In genomic region chr15:85298167-85298781, GRCm38 (mm10) we compare ENCODE assay signal across 9 mouse cellular contexts. TPM values are rescaled to one million over a fixed set of nuclear protein-coding genes. Genes with fewer than 3 reads are reported as not detected.
DNase-seq lines count a peak whose midpoint lies in the region; ATAC-seq and TF ChIP-seq lines count a peak whose summit lies in the region.
"Had no signal": no experiment of that assay in that cellular context is flagged by ENCODE, and none has a peak within 500 bp of the region (broad histone marks: within the 10 kb centered on the region; RNA-seq: fewer than 3 reads in every experiment).

No protein-coding gene starts in this region.

- no peak overlapping the region; the same call in 1 of the 2 replicates for H3K9ac ChIP-seq in hindbrain, embryonic 16.5 days (ENCODE audit: low read depth, low read length)
- no peak overlapping the region for H3K9ac ChIP-seq in CH12.LX (ENCODE audit: insufficient read depth, low read depth)
- H3K9ac ChIP-seq in limb, embryonic 11.5 days (ENCODE audit: low read length): no peak overlapping the region

- peak; percentile 22 for DNase-seq in hindbrain, embryonic 10.5 days (ENCODE audit: low spot score)
- DNase-seq in CH12.LX (ENCODE audit: extremely low read depth) (no peak), ZHBTc4 (ENCODE audit: low read depth, low spot score) (peak; percentile 32)
- DNase-seq in limb, embryonic 11.5 days (ENCODE audit: low spot score): peak; percentile 29
- no peak for DNase-seq in urinary bladder, postnatal 14 days (ENCODE audit: low spot score)
- no peak for DNase-seq in left cerebral cortex, postnatal 14 days (ENCODE audit: low spot score in 2 of 2)
- no peak for DNase-seq in thymus, postnatal 4 days
- DNase-seq: thymus, postnatal 25 days had no signal

- H3K4me2 ChIP-seq in hindbrain, embryonic 16.5 days (ENCODE audit: low read length): no peak overlapping the region; the same call in 1 of the 2 replicates
- peak overlapping the region; percentile 82 for H3K4me2 ChIP-seq in CH12.LX (ENCODE audit: insufficient read depth, low read depth, poor library complexity, severe bottlenecking)
- H3K4me2 ChIP-seq in limb, embryonic 11.5 days (ENCODE audit: low read depth, severe bottlenecking): no peak overlapping the region

- H3K79me2 ChIP-seq in CH12.LX (replicated peaks; ENCODE audit: control insufficient read depth, extremely low read depth, insufficient read depth, poor library complexity, severe bottlenecking): no peaks in the 10 kb centered on the region

- in situ Hi-C loops in CH12.LX (cut with MboI; ENCODE audit: low pct_ligation_motif_present, low pct_unique_long_range_greater_than_20kb, low sequenced_read_pairs): no loop called here

- H3K9me3 ChIP-seq in hindbrain, embryonic 10.5 days: no peaks in the 10 kb centered on the region
- H3K9me3 ChIP-seq in hindbrain, embryonic 16.5 days (ENCODE audit: control insufficient read depth, low read length): no peaks in the 10 kb centered on the region
- H3K9me3 ChIP-seq in CH12.LX (replicated peaks; ENCODE audit: low read length): no peaks in the 10 kb centered on the region
- H3K9me3 ChIP-seq in limb, embryonic 11.5 days (ENCODE audit: control insufficient read depth, low read length): no peaks in the 10 kb centered on the region

- H3K27me3 ChIP-seq in hindbrain, embryonic 10.5 days (ENCODE audit: insufficient read depth, poor library complexity, severe bottlenecking): no peaks in the 10 kb centered on the region; the same call in 1 of the 2 replicates
- no peaks in the 10 kb centered on the region for H3K27me3 ChIP-seq in hindbrain, embryonic 16.5 days (replicated peaks; ENCODE audit: control insufficient read depth, insufficient read depth, low read length)
- peaks cover 15% of the 10 kb centered on the region for H3K27me3 ChIP-seq in CH12.LX (replicated peaks)
- no peaks in the 10 kb centered on the region for H3K27me3 ChIP-seq in limb, embryonic 11.5 days (ENCODE audit: control insufficient read depth, insufficient read depth, low read length)

- intact Hi-C loops in left cerebral cortex, postnatal 14 days (cut with DNase I): no loop called here

- H3K27ac ChIP-seq in hindbrain, embryonic 10.5 days: peak overlapping the region; percentile 43
- H3K27ac ChIP-seq in hindbrain, embryonic 16.5 days (ENCODE audit: low read depth, low read length): no peak overlapping the region
- no peak overlapping the region for H3K27ac ChIP-seq in CH12.LX (ENCODE audit: insufficient read depth, low read depth)
- no peak overlapping the region for H3K27ac ChIP-seq in limb, embryonic 11.5 days (replicated peaks; ENCODE audit: low read depth, low read length)

- TF ChIP-seq RAD21 in CH12.LX (IDR thresholded peaks at IDR 0.05; ENCODE audit: low read depth, low read length): no peak

- no peaks in the 10 kb centered on the region for H3K36me3 ChIP-seq in hindbrain, embryonic 10.5 days
- no peaks in the 10 kb centered on the region for H3K36me3 ChIP-seq in hindbrain, embryonic 16.5 days (ENCODE audit: control insufficient read depth, insufficient read depth, low read length)
- H3K36me3 ChIP-seq in CH12.LX (replicated peaks in 1 of 2; ENCODE audit: control insufficient read depth in 1 of 2, insufficient read depth in 1 of 2, low read length in 1 of 2): no peaks in the 10 kb centered on the region
- no peaks in the 10 kb centered on the region for H3K36me3 ChIP-seq in limb, embryonic 11.5 days (ENCODE audit: control insufficient read depth, insufficient read depth, low read length)

- H3K4me3 ChIP-seq in hindbrain, embryonic 10.5 days: no peak overlapping the region
- no peak overlapping the region for H3K4me3 ChIP-seq in hindbrain, embryonic 16.5 days (ENCODE audit: low read length)
- H3K4me3 ChIP-seq in CH12.LX (replicated peaks in 1 of 3; ENCODE audit: low read depth in 2 of 3, low read length in 2 of 3, poor library complexity in 1 of 3): no peak overlapping the region
- H3K4me3 ChIP-seq in limb, embryonic 11.5 days (ENCODE audit: low read depth, low read length): no peak overlapping the region

- WGBS in hindbrain, embryonic 10.5 days: 63% methylated on average over 17 of the region's 17 CpGs
- WGBS in hindbrain, embryonic 16.5 days: 47% methylated on average over 17 of the region's 17 CpGs
- 49% methylated on average over 17 of the region's 17 CpGs for WGBS in limb, embryonic 11.5 days

- no peak for ATAC-seq in hindbrain, embryonic 16.5 days
- ATAC-seq in limb, embryonic 11.5 days (ENCODE audit: insufficient number of reproducible peaks, low FRiP score, low TSS enrichment, low read depth): no peak

- no peak for TF ChIP-seq POLR2A in CH12.LX (IDR thresholded peaks at IDR 0.05; ENCODE audit: low read depth, low read length)

- dilution Hi-C loops in CH12.LX (cut with MboI; ENCODE audit: extremely low pct_ligation_motif_present, extremely low pct_unique_long_range_greater_than_20kb, low sequenced_read_pairs): no loop called here

- no peak for TF ChIP-seq EP300 in CH12.LX (IDR thresholded peaks at IDR 0.05; ENCODE audit: low read length)

- TF ChIP-seq CTCF in CH12.LX (conservative IDR thresholded peaks at IDR 0.05 in 1 of 2, IDR thresholded peaks at IDR 0.05 in 1 of 2; ENCODE audit: low read depth in 2 of 2, low read length in 2 of 2): no peak

- peaks cover 36% of the 10 kb centered on the region for H3K4me1 ChIP-seq in hindbrain, embryonic 10.5 days (replicated peaks)
- peaks cover 19% of the 10 kb centered on the region for H3K4me1 ChIP-seq in hindbrain, embryonic 16.5 days (ENCODE audit: control insufficient read depth, insufficient read depth, low read depth, low read length)
- H3K4me1 ChIP-seq in CH12.LX (ENCODE audit: control insufficient read depth in 1 of 2, insufficient read depth in 2 of 2): 0 out of 4 replicates have a peak, but pooled peaks cover 0 to 3% of the 10 kb centered on the region in 2 experiments
- H3K4me1 ChIP-seq in limb, embryonic 11.5 days (ENCODE audit: control insufficient read depth, insufficient read depth, low read length): peaks cover 6% of the 10 kb centered on the region; the same call in 1 of the 2 replicates

TF ChIP-seq in CH12.LX, 34 proteins besides CTCF, POLR2A, EP300 and RAD21:
- TF ChIP-seq JUND (conservative IDR thresholded peaks at IDR 0.05; ENCODE audit: low read depth, low read length) (no peak), ETS1 (conservative IDR thresholded peaks at IDR 0.05; ENCODE audit: low read depth, low read length) (no peak), MXI1 (IDR thresholded peaks at IDR 0.05; ENCODE audit: low read depth, low read length) (no peak), ELF1 (IDR thresholded peaks at IDR 0.05; ENCODE audit: low read depth, low read length) (no peak), POLR2AphosphoS2 (IDR thresholded peaks at IDR 0.05; ENCODE audit: low read depth, low read length) (no peak), MAFK (IDR thresholded peaks at IDR 0.05; ENCODE audit: insufficient replicate concordance, low read length) (no peak), BHLHE40 (IDR thresholded peaks at IDR 0.05; ENCODE audit: low read depth, low read length) (no peak), SMC3 (IDR thresholded peaks at IDR 0.05; ENCODE audit: low read depth, low read length) (no peak), ZKSCAN1 (IDR thresholded peaks at IDR 0.05; ENCODE audit: borderline replicate concordance, low read depth, low read length) (no peak), USF1 (IDR thresholded peaks at IDR 0.05; ENCODE audit: low read depth, low read length) (no peak), MYC (IDR thresholded peaks at IDR 0.05; ENCODE audit: low read depth, low read length) (no peak), MAX (IDR thresholded peaks at IDR 0.05; ENCODE audit: low read length) (no peak), KAT2A (IDR thresholded peaks at IDR 0.05; ENCODE audit: insufficient replicate concordance, low read length) (no peak), SIN3A (IDR thresholded peaks at IDR 0.05; ENCODE audit: low read length) (no peak), CHD1 (IDR thresholded peaks at IDR 0.05; ENCODE audit: low read depth, low read length) (no peak)

RNA-seq across cellular contexts. Expression of gene Atxn10, which starts 37.8 kb away (rescaled TPM):
- 349 and 385 TPM in 2 replicates for polyA plus RNA-seq in hindbrain, embryonic 10.5 days (2016; fragmentation: Nextera tagmentation; extraction: Ambion mirVana)
- 532 and 553 TPM in 2 replicates for polyA plus RNA-seq in hindbrain, embryonic 16.5 days (2015; fragmentation: Nextera tagmentation; extraction: Ambion mirVana)
- total RNA-seq in CH12.LX (2012; rRNA removed): 71.4 and 81.7 TPM in 2 replicates
- total RNA-seq in CH12.LX (2014; rRNA removed): 92.3 and 101 TPM in 2 replicates
- polyA plus RNA-seq in CH12.LX (2012; ENCODE audit: insufficient read length, low read depth): 151 and 170 TPM in 2 replicates
- polyA plus RNA-seq in limb, embryonic 11.5 days (2014; fragmentation: Nextera tagmentation; extraction: Ambion mirVana): 318 and 331 TPM in 2 replicates
- total RNA-seq in left cerebral cortex, postnatal 14 days (2021): 100 to 1,000 TPM; 304 to 310 TPM

Comparison
In these comparisons a context has a peak if more than half of its experiments do, and no peak if none do; other contexts are left out.
1. DNase-seq: peak in hindbrain, embryonic 10.5 days (single experiment), ZHBTc4 (single experiment) and limb, embryonic 11.5 days (single experiment); none in CH12.LX (single experiment), urinary bladder, postnatal 14 days (single experiment), left cerebral cortex, postnatal 14 days (0 of 2) and thymus, postnatal 4 days (single experiment).